Mouse (Mus musculus) left cerebral cortex, postnatal 4 days (tissue): ENCODE measurements around the gene Hist1h3f. TPM values are rescaled to one million over a fixed set of nuclear protein-coding genes. Genes with fewer than 3 reads are reported as not detected.
"Not testable (repeated sequence)": the region's sequence is repeated elsewhere in the genome, so short reads cannot be mapped to it uniquely, and the experiment has no call there.

Source experiments
- DNase-seq: peaks from one replicate; pipeline ENCODE4 v3.0.0-alpha.2; 2022
- intact Hi-C: fragments of 180-260 bp; cut with DNase I; formaldehyde crosslinking; loops from one replicate; pipeline ENCODE4 v1.15.1; 2025
- total RNA-seq, 2 experiments: library from RNA; stranded (reverse); gene quantifications; 2 replicates each; pipeline ENCODE4 v1.2.3; 2021

The Hist1h3f gene
- total RNA-seq, 2 experiments from 2014 or later: 42.2 to 44.0 TPM

- DNase-seq: no peak
- intact Hi-C loops: no loop called here
Observed at GRCm38 (mm10) chr13:23575271-23575851, 31.5 kb downstream of the Hist1h3f start, which contains the start of gene Hist1h3d. Gene Hist1h3d (plus strand): TSS chr13:23575763.

DNA sequence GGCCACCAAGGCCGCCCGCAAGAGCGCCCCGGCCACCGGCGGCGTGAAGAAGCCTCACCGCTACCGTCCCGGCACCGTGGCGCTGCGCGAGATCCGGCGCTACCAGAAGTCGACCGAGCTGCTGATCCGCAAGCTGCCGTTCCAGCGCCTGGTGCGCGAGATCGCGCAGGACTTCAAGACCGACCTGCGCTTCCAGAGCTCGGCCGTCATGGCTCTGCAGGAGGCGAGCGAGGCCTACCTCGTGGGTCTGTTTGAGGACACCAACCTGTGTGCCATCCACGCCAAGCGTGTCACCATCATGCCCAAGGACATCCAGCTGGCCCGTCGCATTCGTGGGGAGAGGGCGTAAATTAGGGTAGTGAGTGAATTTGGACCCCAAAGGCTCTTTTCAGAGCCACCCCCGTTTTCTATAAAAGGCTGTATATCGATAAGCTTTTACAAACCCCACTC is 32.0 kb downstream of the Hist1h3f start:
- DNase-seq, intact Hi-C loops: not testable (repeated sequence)

- intact Hi-C loops: no loop called here
- DNase-seq: no peak
Observed at GRCm38 (mm10) chr13:23576351-23576881, 32.6 kb downstream of the Hist1h3f start.

DNA sequence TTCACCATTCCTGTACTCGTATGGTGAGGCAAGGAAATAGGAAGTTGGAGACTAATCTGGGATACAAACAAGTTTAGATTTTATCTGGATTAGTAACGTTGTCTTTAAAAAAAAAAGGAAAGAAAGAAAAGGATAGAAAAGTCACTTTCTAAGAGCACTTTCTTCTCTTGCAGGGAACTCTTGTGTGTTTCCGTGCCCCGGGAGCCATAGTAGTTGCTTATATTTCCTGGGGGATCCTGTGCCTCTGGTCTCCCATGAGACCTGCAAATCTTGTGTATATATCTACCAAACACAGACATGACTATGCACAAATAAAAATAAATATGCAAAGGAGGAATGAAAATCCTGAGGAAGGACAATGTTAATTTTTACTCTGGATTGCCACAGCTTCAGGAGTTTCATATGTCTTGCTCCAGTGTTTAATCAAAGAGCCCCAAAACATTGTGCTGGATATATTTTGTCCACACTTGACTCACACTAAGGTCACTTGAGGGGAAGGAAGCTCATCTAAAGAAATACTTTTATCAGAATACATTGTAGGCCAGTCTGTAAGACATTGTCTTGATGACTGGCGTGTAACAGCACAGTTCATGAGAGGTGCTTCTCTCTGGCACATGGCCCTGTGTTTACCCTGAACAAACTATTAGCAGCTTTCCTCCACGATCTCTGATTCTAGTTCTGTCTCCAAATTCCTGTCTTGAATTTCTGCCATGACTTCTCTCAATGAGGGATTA is 33.2 kb downstream of the Hist1h3f start:
- no peak for DNase-seq
- intact Hi-C loops: no loop called here

GRCm38 (mm10) chr13:23577835-23578234 is 34.0 kb downstream of the Hist1h3f start:
- no peak for DNase-seq
- intact Hi-C loops: no loop called here

DNA sequence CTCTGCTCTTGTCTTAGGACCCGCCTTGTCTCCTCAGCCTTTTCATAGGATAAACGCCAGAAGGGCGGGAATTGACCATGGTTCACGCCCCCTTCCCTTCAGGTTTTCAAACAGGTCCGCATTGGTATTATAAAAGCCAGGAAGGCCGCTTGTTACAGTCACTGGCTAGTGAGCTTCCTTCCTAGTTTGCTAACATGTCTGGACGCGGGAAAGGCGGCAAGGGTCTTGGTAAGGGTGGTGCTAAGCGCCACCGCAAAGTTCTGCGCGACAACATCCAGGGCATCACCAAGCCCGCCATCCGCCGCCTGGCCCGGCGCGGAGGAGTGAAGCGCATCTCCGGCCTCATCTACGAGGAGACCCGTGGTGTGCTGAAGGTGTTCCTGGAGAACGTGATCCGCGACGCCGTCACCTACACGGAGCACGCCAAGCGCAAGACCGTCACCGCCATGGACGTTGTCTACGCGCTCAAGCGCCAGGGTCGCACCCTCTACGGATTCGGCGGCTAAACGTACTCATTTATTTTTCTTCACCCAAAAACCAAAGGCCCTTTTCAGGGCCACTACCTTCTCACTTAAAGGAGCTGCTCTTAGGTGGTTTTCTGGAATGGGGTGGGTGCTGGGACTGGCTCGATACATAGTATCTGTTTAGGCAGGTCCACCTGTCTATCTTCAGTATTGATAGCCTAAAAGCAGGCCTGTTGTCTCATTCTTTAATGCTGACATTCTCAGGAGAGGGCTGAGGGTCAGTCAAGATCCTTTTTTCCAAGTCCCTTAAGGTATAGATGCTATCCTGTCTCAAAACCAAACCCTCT is 37.8 kb downstream of the Hist1h3f start, which contains the start of gene Hist1h4d:
Gene Hist1h4d, plus strand, starts transcription at position 191 of the 811 bp plus-strand sequence.
- peak; percentile 93 for DNase-seq
- intact Hi-C loops: loop anchor here (5.0 kb wide), 1 partner anchor 106 kb away; no protein-coding TSS in a partner anchor

GRCm38 (mm10) chr13:23582219-23583056 is 38.6 kb downstream of the Hist1h3f start:
- intact Hi-C loops: loop anchor here (5.0 kb wide), 1 partner anchor 105 kb away; no protein-coding TSS in a partner anchor
- no peak for DNase-seq

GRCm38 (mm10) chr13:23583387-23584068 is 39.7 kb downstream of the Hist1h3f start:
- DNase-seq: no peak
- intact Hi-C loops: loop anchor here (5.0 kb wide), 1 partner anchor 104 kb away; no protein-coding TSS in a partner anchor

- intact Hi-C loops: loop anchor here (5.0 kb wide), 1 partner anchor 103 kb away; no protein-coding TSS in a partner anchor
- no peak for DNase-seq
Observed at GRCm38 (mm10) chr13:23584331-23584730, 40.5 kb downstream of the Hist1h3f start.

DNA sequence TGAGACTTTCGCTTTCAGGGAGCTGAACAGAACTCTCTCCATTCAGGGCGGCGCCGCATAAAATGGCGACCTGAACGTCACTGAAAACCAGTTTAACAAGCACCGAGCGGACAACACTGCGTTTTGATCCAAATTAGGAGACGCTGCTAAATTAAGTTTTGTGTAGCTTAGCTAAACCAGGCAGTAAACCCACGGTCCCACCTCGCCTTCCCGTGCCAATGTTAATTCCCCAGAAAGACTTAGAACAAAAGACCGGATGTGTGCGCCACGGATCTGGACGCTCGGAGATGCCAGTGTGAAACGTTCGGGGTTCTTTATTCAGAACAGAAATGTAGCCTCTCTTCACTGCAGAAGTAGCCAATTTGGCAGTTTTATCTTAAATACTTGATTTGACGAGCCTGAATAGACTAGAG is 41.2 kb downstream of the Hist1h3f start:
- intact Hi-C loops: no loop called here

GRCm38 (mm10) chr13:23585442-23586098 is 41.7 kb downstream of the Hist1h3f start:
- peak; percentile 62 for DNase-seq
- intact Hi-C loops: not testable (repeated sequence)

More for the DNA sequence above, 41.2 kb downstream of the Hist1h3f start:
- DNase-seq: peak; percentile 64

DNA sequence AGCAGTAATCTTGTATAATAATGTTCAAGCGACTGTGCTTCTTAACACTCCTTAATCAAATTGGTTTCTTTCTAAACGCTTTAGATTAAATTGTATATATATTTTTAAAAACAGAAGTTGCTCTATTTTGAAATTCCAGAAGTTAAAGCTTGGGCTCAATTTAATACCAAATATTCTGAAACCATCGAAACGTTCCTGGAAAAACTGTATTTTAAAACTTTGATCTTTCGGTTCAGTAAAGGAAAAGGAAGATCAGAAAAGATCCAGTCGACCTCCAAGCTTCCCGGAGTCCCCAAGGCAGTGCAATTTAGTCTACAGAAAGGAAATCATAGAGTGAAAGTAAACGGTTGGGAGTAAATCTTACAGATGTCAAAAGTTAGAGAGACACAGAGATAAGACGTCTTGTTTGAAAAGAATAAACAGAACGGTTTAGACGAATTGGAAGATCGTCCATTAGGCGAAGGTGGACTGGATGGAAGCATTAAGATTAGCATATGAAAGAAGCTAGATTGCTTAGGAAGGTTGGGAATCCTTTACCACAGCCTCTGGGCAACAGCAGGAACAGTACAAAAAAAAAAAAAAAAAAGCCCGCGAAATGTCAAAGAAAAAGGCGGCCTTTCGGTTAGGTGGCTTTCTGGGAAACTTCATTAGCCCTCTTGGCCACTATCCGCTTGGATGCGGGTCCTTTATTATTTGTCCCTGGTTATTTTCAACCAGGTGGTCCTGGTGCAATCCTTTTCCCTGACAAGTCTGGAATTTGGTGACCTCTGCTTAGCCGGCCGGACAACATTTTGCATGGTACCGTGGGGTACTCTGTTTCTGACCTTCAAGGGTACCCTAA is 42.5 kb downstream of the Hist1h3f start:
- no peak for DNase-seq

DNA sequence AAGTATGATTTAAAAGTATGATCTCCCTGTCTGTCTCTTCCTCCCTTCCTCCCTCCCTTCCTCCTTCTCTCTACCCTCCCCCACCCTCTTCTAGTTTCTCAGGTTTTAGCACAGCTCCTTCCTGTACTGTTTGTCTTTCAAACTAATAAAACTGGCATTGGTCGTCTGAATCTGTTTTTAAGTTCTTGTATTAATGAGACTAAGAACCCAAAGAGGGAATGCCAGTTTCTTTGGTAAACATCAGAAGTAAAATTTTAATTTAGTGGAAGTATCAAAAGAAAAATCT is 43.0 kb downstream of the Hist1h3f start:
- no peak for DNase-seq
- intact Hi-C loops: no loop called here

More for the DNA sequence above, 42.5 kb downstream of the Hist1h3f start:
- intact Hi-C loops: no loop called here

DNA sequence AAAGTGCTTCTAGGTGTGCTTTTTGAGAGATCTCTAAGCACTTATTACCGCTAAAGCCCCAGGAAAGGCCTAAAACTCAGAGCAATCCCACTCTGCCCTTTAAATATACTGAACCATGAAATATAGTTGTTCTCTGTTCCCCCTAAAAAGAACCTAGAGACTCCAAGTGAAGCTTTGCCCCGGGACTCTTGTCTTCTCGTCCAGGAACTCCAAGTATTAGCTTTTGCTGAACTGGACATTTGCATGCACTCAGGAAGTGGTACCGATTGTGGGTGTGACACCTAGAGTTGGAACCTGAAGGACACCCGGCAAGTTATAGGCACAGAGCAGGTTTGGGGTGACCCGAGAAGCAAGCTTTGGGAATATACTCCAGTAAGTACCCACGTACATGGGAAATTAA is 47.4 kb downstream of the Hist1h3f start:
- DNase-seq: no peak
- intact Hi-C loops: no loop called here

DNA sequence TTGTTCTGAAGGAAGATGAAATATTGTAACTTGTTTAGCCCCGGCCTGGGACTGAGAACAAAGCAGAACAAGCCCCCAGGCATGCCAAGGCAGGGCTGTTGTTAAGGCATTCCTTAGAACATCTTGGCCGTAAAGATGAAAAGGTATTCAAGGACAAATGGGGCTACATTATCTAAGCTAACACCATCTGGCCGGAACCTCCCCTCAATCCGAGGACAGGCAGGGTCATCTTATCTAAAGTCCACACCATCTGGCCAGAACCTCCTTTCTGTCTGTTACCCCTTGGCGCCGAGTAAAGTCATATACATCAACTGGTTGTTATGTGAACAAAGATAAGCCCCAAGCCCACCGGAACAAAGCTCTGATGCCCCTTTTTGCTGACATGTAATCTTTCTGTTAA is 48.0 kb downstream of the Hist1h3f start:
- intact Hi-C loops, DNase-seq: not testable (repeated sequence)

GRCm38 (mm10) chr13:23592614-23593013 is 48.8 kb downstream of the Hist1h3f start:
- intact Hi-C loops: no loop called here
- DNase-seq: peak; percentile 64

GRCm38 (mm10) chr13:23593051-23593770 is 49.4 kb downstream of the Hist1h3f start:
- intact Hi-C loops: no loop called here
- DNase-seq: no peak
